Mouse (Mus musculus) stomach, embryonic 14.5 days (tissue): ENCODE results near the gene Ccdc15. TPM values are rescaled to one million over a fixed set of nuclear protein-coding genes. Genes with fewer than 3 reads are reported as not detected.
A peak's percentile ranks its signal among the peaks of the same experiment; 100 is the strongest.

ENCODE experiments used
- ATAC-seq: fragments of 200-750 bp; cut with Nextera tagmentation; 2 replicates; pipeline ENCODE4 v1.8.0; 2017; ENCODE audit warnings: low read depth, moderate TSS enrichment; ENCODE audit not compliant: insufficient number of reproducible peaks, insufficient read depth, low FRiP score
- H3K27ac ChIP-seq: fragments of 300-500 bp; sonication (generic); 2 replicates; pipeline ENCODE4 v1.5.1; 2014; ENCODE audit warnings: mild to moderate bottlenecking, low read length, moderate library complexity, mixed read lengths
- H3K27me3 ChIP-seq: fragments of 300-500 bp; sonication (generic); 2 replicates; pipeline ENCODE4 v1.6.1; 2014; ENCODE audit warnings: low read length, control low read depth, mixed read lengths; ENCODE audit not compliant: control insufficient read depth, insufficient read depth
- H3K36me3 ChIP-seq: fragments of 300-500 bp; sonication (generic); 2 replicates; pipeline ENCODE4 v1.6.1; 2014; ENCODE audit warnings: mild to moderate bottlenecking, control low read depth, low read length, moderate library complexity, mixed read lengths; ENCODE audit not compliant: control insufficient read depth, insufficient read depth
- H3K4me1 ChIP-seq: fragments of 300-500 bp; sonication (generic); 2 replicates; pipeline ENCODE4 v1.6.1; 2014; ENCODE audit warnings: low read length, control low read depth, mixed read lengths; ENCODE audit not compliant: control insufficient read depth, insufficient read depth
- H3K4me2 ChIP-seq: fragments of 300-500 bp; sonication (generic); replicated peaks from 2 replicates; pipeline ENCODE4 v1.6.1; 2014; ENCODE audit warnings: low read depth, low read length, control low read depth
- H3K4me3 ChIP-seq: fragments of 300-500 bp; sonication (generic); 2 replicates; pipeline ENCODE4 v1.5.1; 2014; ENCODE audit warnings: low read depth, low read length, control low read depth
- H3K9ac ChIP-seq: fragments of 300-500 bp; sonication (generic); replicated peaks from 2 replicates; pipeline ENCODE4 v1.6.1; 2014; ENCODE audit warnings: low read depth, mild to moderate bottlenecking, control low read depth, low read length, moderate library complexity, mixed read lengths
- H3K9me3 ChIP-seq: fragments of 300-500 bp; sonication (generic); 2 replicates; pipeline ENCODE4 v1.6.1; 2016; ENCODE audit warnings: low read depth, low read length, control low read depth; ENCODE audit not compliant: control insufficient read depth
- WGBS: fragments of 180-500 bp; shearing (Covaris S2); extraction: QIAGEN DNeasy Blood & Tissue Kit; methylation state at CpG from one replicate; pipeline ENCODE4 v1.1.7; 2014; 5-methylcytosine and 5-hydroxymethylcytosine counted together
- polyA plus RNA-seq: library from polyadenylated mRNA; unstranded; fragments of >200 nt; fragmentation: Nextera tagmentation; extraction: Ambion mirVana; gene quantifications from 2 replicates; pipeline ENCODE4 v1.2.1, GENCODE M21; 2014

Ccdc15 gene
- polyA plus RNA-seq, 1 experiment from 2014 or later: 9.9 TPM

DNA sequence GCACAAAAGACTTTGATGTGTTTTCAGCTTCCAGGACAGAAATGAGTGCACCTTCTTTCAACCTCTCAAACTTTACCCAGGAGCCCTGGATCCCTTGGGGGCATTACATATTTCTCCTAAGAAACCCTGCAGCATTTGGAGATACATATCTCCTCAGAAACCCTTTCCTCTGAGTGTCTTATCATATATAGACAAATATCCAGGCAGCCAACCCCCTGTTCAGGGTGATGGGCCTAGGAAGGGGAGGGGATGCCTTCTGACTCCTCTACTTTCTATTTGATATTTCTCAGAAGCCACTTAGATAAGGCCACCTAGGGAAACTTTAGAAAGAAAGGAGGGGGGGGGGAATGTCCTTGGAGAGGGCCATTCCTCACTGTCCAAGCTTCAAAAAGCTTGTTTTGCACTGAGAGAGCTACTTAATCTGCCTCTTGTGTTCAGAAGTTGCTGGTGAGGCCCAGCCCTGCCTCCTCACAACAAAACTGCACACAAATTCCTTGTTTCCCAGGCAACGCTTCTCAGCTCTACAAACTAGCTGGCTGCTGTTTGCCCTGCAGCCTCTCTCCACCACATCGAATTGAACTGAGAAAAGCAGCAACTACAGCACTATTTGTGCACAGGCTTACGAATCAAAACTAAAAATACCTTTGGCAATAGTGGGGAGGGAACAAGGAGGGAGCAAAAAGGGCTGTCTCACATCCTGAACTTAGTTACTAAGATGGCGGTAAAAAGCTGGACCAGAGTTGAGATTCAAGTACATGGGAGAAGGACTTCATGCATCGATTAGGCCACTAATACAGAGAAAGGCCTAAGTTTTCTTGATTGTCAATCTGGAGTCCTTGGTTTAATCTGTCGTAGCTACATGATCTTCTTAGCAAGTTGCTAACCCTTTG, 11.3 kb upstream of the Ccdc15 start:
- no peaks in the 10 kb centered on the region for H3K27me3 ChIP-seq
- WGBS: 47% methylated on average over 6 of the region's 6 CpGs
- H3K4me3 ChIP-seq: no peak overlapping the region
- H3K9ac ChIP-seq: no peak overlapping the region
- H3K9me3 ChIP-seq: no peaks in the 10 kb centered on the region
- ATAC-seq: peak; percentile 79
- no peaks in the 10 kb centered on the region for H3K36me3 ChIP-seq
- peak overlapping the region; percentile 61; the same call in 1 of the 2 replicates for H3K27ac ChIP-seq
- H3K4me2 ChIP-seq: no peak overlapping the region
- H3K4me1 ChIP-seq: peaks cover 10% of the 10 kb centered on the region; the same call in 1 of the 2 replicates

DNA sequence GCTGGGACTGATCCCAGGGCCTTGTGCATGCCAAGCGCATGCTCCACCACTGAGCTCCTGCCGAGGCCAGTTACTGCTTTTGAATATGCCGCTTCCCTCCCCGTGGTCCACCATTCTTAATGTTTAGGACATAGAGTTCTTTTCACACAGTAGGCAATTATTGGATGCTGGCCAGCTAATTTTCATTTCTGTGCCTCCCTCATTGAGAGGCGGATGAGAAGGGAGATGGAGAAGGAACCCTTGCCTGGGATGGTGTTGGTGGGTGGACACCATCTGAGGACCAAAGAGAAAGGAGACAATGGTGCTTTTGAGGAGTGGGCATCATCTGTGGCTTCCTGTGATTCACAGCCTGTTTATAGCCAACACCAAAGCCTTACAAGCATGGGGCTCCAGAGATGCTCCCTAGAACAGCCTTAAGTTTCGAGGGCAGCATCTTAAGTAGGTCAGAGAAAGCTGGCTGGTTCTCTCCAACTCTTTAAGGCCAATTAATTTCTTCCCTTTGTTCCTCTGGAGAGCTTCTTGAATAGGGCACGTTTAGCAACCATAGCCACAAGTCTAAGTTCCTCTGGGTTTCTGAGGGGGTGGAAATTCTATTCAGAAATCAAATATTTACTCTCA, 10.6 kb upstream of the Ccdc15 start:
- H3K36me3 ChIP-seq: no peaks in the 10 kb centered on the region
- ATAC-seq: no peak; the same call in 1 of the 2 replicates
- H3K4me3 ChIP-seq: no peak overlapping the region
- peaks cover 10% of the 10 kb centered on the region; the same call in 1 of the 2 replicates for H3K4me1 ChIP-seq
- no peak overlapping the region for H3K4me2 ChIP-seq
- peak overlapping the region; percentile 61; the same call in 1 of the 2 replicates for H3K27ac ChIP-seq
- no peaks in the 10 kb centered on the region for H3K27me3 ChIP-seq
- H3K9me3 ChIP-seq: no peaks in the 10 kb centered on the region
- 74% methylated on average over 7 of the region's 7 CpGs for WGBS
- H3K9ac ChIP-seq: no peak overlapping the region

DNA sequence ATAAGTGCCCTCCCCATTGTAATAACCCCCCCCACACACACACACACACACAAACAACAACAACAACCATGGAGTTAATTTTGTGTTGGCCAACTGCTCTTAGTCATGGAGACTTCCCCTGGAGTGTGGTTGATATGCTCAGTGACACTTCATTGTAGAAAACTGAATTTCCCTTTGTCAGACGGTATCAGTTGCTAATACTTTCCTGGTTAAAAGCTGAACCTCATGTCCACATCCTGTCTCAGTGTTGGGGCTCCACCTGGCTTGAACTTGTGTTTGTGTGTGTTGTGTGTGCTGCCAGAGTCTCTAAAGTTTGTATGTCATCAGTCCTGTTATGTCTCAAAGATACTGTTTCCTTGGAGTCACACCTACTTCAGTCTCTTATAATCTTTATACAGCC, 6.3 kb upstream of the Ccdc15 start:
- H3K4me3 ChIP-seq: no peak overlapping the region

DNA sequence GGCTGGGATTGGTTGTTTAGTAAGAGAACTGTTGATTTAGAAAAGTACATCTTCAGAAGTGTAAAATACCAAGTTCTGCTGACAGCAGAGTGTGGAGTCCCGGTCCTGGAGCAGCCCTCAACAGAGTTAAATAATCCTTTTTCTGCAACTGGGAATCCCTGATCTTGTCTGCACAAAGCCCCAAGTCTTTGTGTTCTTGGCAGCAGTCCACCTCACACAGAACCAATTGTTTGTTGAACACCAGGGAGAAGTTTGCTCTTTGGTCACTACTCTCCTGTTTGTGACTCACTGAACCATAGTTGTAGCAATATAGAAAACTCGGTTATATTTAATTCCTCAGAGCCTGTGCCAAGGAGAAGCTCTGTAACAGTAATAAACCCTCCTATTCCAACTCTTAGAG, 3.0 kb upstream of the Ccdc15 start:
- H3K36me3 ChIP-seq: no peaks in the 10 kb centered on the region
- no peak overlapping the region for H3K4me2 ChIP-seq
- H3K27me3 ChIP-seq: no peaks in the 10 kb centered on the region
- H3K4me1 ChIP-seq: peaks cover 7% of the 10 kb centered on the region; the same call in 1 of the 2 replicates
- no peak for ATAC-seq
- WGBS: 52% methylated on average over 2 of the region's 2 CpGs
- H3K9me3 ChIP-seq: no peaks in the 10 kb centered on the region
- no peak overlapping the region for H3K27ac ChIP-seq
- no peak overlapping the region for H3K4me3 ChIP-seq
- H3K9ac ChIP-seq: no peak overlapping the region

More for the DNA sequence above, 6.3 kb upstream of the Ccdc15 start:
- Histone ChIP-seq H3K9me3 (no peaks in the 10 kb centered on the region), H3K4me2 (no peak overlapping the region), H3K27ac (no peak overlapping the region), H3K27me3 (no peaks in the 10 kb centered on the region), H3K4me1 (peaks cover 2% of the 10 kb centered on the region; the same call in 1 of the 2 replicates), H3K9ac (no peak overlapping the region), H3K36me3 (no peaks in the 10 kb centered on the region)
- WGBS: 66% methylated on average over 1 of the region's 1 CpGs
- ATAC-seq: no peak

DNA sequence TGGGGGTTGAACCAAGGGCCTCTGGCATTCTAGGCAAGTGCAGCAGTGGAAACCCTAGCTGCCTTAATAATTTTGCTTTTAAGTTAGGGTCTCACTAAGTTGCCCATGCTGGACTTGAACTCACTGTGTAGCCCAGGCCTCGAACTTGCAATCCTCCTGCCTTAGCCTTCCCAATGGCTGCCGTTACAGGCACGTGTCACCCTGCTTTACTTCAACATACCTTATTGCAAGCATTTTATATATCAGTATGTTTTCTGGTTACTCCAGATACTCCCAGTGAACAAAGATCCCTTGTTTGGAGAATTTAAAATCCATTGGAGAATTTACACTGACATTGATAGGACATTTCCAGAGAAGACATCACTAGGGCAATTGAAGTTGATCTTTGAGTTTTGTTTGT, 818 bp upstream of the Ccdc15 start:
- ATAC-seq: no peak
- Histone ChIP-seq H3K27me3 (no peaks in the 10 kb centered on the region), H3K27ac (peak overlapping the region; percentile 92), H3K4me3 (peak overlapping the region; percentile 78), H3K9ac (peak overlapping the region; percentile 89; the same call in 1 of the 2 replicates), H3K4me2 (peak overlapping the region; percentile 79), H3K4me1 (peaks cover 7% of the 10 kb centered on the region; the same call in 1 of the 2 replicates), H3K9me3 (no peaks in the 10 kb centered on the region), H3K36me3 (no peaks in the 10 kb centered on the region)
- WGBS: 92% methylated on average over 3 of the region's 3 CpGs

DNA sequence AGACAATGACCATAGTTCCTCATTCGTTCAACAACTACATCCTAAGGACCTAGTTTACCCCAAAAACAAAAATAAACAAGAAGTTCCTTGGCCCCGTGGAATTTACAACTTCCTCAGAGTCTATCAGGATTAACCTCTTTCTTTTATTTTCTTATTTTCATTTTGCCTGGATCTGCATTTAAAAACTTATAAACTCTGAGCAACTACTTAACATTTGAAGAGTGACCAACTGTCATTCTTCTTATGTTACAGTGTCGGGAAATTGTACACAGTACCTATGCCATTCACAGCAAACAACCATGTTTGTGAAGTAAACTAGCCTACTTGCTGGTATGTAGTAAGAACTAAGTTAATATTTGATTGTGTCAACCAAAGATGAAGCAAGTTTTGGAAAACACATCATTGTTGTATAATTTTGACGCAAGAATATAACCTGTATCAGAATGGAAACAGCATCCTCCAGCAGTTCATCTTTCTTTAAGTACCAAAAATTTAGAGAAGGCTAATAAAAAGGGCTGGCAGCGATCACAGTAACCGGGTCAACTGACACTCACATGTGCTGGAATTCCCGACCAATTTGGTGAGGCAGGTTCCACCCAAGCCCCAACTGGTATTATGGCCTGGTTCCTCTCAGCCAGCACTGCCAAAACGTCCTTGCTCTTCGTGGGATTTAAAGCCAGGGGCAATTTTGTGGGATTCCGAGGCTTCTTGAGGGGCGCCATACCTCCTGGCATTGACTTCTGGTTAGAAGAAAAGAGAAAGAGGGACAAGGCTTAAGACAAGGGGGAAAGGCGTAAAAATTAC, 846 bp downstream of the Ccdc15 start:
- H3K4me3 ChIP-seq: peak overlapping the region; percentile 78
- WGBS: 18% methylated on average over 12 of the region's 12 CpGs
- no peaks in the 10 kb centered on the region for H3K27me3 ChIP-seq
- H3K27ac ChIP-seq: peak overlapping the region; percentile 92
- peak overlapping the region; percentile 79 for H3K4me2 ChIP-seq
- no peaks in the 10 kb centered on the region for H3K36me3 ChIP-seq
- H3K9ac ChIP-seq: peak overlapping the region; percentile 89
- H3K9me3 ChIP-seq: no peaks in the 10 kb centered on the region
- H3K4me1 ChIP-seq: peaks cover 7% of the 10 kb centered on the region; the same call in 1 of the 2 replicates
- ATAC-seq: 0 out of 2 replicates have a peak, but pooled peaks have one; percentile 1

DNA sequence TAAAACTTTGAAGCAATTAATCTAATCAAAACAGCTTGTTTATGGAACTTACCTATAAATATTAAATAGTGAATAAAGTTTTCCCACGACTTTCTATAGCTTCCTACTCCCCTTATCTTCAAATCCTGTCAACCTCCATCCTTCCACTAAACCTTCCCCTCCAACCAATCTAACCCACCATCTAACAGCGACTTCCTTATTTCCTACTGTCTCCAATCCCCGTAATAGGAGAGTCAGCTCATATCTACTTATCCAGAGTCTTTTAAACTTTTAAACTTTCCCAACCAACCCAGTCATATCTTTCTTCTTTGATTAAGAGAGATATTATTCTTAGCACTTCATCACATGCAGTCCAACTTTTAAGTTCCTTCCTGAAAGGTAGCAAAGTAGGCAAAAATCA, 2.8 kb downstream of the Ccdc15 start:
- Histone ChIP-seq H3K4me2 (no peak overlapping the region), H3K9me3 (no peaks in the 10 kb centered on the region), H3K27me3 (no peaks in the 10 kb centered on the region), H3K4me3 (no peak overlapping the region), H3K4me1 (peaks cover 7% of the 10 kb centered on the region; the same call in 1 of the 2 replicates), H3K36me3 (no peaks in the 10 kb centered on the region), H3K27ac (no peak overlapping the region), H3K9ac (no peak overlapping the region)
- ATAC-seq: no peak
- 75% methylated on average over 3 of the region's 3 CpGs for WGBS

DNA sequence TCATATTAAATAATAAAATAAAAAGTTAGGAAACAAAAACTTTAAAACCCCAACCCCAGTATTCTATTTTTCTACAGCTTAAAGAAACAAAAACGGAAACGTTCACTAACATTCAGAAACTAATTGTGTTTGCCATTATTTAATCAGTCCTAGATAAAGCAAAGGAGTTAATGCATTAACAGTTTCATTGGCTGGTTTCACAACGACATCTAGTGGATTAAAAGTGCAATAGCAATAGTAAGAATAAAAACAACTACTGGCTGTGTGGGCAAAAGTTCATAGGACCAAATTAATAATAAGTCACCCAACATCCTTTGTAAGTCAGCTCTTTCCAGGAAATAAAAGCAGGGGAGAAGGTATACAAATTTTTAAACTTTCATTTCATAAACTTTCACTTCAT, 18.8 kb downstream of the Ccdc15 start:
- Histone ChIP-seq H3K27me3 (no peaks in the 10 kb centered on the region), H3K9ac (no peak overlapping the region), H3K4me1 (no peaks in the 10 kb centered on the region), H3K4me2 (no peak overlapping the region), H3K9me3 (no peaks in the 10 kb centered on the region), H3K36me3 (no peaks in the 10 kb centered on the region), H3K27ac (no peak overlapping the region), H3K4me3 (no peak overlapping the region)
- no peak for ATAC-seq
- WGBS: 43% methylated on average over 3 of the region's 3 CpGs
